Mouse (Mus musculus) CH12.LX (cell line): ENCODE data around the gene Lrrc31.

Experiments used
- CHD2 ChIP-seq: IDR thresholded peaks from 2 replicates; pipeline ENCODE4 v1.6.1; 2011; ENCODE audit warnings: low read length, improper control_type of control experiment
- SMC3 ChIP-seq: IDR thresholded peaks from 2 replicates; pipeline ENCODE4 v1.6.1; 2011; ENCODE audit warnings: low read depth, low read length, improper control_type of control experiment

GRCm38 (mm10) chr3:30648466-30648865 lies 51.2 kb downstream of the Lrrc31 start:
- no peak for TF ChIP-seq CHD2
- TF ChIP-seq SMC3: no peak
